Mouse (Mus musculus) thymus, adult 18-20 months (tissue): Measurements from ENCODE around the gene Baat.
"Not testable (repeated sequence)": the region's sequence is repeated elsewhere in the genome, so short reads cannot be mapped to it uniquely, and the experiment has no call there.

Experiments used
- DNase-seq, 2 experiments: peaks; one replicate each; pipeline ENCODE4 v3.0.0; 2022; ENCODE audit warnings: mixed read lengths in 2 of 2

The Baat gene

DNA sequence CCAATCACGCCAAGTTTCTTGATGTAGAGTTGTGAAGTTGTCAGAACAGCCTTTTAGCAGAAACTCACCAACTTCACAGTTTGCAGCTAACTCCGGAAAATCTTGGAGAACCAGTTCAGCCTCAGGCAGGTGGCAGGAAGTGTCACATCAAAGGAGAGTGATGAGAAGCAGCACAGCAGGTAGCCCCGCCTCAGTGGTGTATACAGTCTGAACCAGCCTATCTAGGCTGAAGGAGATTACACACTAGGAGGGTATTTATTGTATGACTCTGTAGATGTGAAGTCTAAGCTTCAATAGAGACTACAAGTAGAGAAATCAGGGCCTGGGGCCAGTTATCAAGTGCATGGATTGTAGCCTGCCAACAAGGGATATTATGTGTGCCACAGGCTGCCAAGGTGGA lies 25.5 kb downstream of the Baat start:
- DNase-seq, result peak in 1 of 2 experiments; percentile 30

DNA sequence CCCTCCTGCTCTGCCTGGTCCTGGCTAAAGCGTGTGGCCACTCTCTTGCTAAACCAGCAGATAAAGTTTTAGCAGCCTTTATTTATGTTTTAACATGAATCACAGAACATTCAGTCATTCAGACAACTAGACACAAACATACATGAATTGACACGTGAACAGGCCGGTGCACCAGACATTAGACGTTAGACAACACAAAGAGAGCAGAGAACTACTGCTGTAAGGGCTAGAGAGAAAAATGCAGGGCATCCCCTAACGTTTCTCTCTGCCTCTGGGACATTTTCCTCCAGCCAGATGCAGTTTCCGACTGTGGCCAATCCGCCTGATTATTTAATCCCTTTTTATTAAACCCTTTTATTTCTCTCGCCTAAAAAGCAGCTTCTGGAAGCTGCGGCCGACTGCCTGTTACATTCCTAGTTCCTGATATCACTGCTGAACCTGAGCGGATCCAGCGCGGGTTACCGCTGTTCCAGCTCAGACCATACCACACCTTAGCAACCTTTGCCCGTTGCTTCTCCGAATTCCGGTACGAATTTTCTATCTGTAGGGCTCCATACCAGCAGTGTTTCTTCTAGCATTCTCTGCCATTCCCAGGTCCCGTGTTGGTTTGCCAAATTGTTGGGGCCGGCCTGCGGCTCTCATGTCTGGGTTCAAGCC lies 26.1 kb downstream of the Baat start:
- DNase-seq, result no peak

DNA sequence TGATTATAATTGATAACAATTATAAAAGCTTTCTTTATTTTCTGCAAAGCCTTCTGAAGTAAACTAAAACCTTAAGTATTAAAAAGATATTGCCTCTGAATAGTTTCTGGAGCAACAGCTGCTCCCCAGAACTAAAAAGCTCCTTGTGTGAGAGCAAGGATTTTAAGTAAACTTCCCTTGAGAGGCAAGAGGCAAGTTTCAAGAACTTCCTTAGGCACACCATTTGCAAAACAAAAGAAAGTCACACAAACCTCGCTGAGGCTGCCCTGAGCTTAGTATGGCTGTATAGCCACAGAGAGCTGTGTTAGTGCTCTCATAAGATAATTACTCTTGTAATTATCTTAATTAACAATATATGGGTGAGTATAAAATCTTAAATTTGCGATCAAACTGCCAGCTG lies 27.3 kb downstream of the Baat start:
- not testable (repeated sequence) for DNase-seq

DNA sequence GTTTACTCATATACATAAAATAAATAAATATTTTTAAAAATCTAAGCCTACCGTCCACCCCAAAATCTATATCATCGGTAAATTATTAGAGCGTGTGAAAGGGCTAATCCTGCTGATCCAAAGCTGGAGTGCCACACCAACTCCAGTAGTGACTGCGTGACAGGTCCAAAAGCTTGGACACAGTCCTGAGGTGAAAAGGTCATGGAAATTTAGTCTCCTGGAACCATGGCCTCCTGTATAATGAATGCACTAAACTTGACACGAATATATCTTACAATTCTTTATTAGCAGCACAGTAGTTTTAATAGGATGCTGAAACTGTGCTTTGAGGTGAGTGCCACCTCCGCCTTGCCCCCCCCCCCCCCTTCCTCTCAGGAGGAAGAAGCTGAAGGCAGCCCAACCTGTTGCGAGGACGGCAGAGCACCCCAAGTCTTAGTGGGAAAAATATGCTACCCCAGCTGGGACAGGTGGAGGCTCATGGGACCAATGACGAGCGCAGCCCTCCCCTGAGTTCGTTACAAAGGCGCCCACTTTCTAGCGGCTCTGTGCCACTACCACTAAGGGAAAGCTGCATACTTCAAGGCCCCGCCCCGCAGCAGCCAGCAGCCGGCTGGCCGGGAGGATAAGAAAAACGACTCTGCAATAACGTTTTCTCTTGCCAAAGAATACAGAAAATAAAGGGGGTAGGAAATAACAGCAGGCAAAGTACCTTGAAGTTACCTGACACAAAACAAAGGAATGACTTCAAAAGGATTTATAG lies 28.1 kb downstream of the Baat start:
- DNase-seq, result peak; percentile 10 to 41

DNA sequence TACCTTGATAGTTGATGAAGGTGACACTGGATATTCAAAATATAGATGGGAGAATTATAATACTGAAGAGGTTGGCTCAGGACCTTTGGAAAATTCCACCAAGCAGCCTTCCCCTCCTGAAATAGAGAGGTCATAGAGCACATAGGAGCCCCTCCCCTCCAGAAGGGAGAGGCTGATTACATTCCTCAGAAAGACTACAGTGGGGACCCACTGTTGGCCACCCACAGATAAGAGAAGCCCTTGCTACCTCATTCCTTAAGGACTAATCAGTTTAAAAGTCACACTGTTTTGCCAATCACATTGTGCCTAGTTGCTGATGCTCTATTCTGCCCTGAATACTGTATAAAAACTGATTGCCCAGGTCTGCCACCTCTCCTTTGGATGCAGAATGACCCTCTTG lies 31.8 kb downstream of the Baat start:
- DNase-seq, result no peak

DNA sequence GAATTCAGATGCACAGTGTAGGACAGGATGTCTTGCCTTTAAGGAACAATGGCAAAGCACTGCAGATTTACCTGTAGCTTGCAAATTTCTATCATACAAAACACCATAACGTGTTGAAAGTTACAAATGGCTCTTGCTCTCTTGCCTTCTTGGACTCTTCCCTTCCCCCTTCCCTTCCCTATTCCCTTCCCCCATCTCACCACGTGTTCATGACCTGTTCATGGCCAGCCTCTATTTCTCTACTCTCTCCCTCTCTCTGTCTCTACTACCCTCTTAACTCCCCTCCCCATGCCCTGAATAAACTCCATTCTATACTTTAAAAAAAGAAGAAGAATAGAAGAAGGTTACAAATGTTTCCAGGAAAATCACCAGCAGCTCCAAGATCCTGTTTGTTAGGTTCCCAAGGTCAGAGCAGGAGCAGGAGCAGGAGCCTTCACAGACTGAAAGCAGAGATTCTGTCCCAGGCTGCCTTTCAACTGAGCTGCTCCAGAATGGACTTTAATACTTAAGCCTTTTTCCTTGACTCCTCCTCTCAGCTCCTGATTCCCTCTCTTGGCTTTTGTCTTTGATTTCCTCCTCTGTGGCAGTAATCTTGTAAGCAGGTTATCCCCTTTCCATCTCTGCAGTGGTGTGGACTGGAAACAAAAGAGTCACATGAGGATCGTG lies 32.8 kb downstream of the Baat start, which contains the start of gene Acnat1:
Acnat1 (minus strand) TSS at position 478 of the 666 bp plus-strand sequence.
- DNase-seq, result no peak

DNA sequence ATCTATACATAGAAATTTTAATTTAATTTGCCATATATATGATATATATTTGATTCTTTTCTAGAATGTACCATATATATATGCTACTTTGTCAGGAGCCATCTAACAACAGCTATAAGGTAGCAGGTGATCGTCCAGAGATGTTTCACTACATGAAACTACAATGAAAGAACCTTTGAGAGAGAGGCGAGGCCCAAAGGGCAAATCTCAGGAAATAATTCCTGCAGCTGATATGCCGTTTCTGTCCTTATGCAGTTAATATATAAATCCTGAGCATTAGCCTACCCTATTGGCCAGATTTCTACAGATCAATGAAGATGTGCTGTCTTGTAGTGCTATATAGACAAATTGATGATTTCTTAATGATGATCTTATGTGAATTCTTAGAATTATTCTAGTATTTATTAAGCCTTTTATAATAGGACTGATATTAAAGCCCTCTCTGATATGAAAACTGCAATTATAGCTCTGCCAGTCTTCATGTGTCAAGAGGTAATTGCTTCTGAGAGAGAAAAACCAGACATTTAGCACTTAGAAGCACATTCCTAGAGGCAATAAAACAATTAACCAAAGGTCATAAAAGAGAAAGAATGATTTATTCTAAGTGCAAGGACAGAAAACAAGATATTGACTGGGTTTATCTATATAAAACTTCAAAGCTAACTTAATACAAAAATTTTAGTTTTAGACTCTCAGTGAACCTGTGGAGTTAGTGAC lies 36.8 kb downstream of the Baat start:
- no peak for DNase-seq

DNA sequence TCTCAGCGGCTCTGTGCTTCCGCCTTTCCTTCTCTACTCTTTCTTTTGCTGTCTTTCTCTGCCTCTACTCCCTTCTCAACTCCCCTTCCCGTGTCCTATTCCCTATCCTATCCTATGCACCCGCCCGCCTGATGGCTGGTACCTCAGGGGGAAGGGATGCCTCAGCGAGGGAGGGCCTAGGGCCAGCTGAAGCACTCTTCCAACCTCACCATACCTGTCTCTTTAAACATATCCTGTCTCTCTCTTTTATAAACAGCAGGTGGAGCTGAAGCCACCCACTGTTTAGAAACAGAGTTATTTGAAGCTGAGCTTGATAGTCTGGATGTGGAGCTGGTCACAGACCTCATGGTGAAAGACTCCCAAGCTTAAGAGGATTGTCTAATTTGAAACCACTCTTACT lies 39.0 kb downstream of the Baat start:
- no peak for DNase-seq

DNA sequence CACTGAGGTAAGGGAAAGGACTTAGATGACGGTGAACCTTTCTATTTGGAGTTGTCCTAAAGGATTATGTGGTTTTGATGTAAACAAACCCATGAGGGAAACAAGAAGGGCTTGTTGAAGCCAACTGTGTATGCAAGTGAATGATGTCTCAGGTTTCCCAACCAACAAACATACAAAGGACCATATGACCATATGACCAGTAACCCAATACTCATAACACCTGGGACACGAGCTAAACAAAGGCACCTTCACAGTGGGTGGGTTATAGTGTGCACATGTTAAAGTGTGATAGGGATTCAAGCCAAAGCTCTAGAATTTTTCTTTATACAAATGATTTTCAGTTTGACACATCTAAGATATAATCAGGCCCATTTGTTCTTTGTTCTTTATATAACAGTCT lies 50.2 kb downstream of the Baat start:
- no peak for DNase-seq

DNA sequence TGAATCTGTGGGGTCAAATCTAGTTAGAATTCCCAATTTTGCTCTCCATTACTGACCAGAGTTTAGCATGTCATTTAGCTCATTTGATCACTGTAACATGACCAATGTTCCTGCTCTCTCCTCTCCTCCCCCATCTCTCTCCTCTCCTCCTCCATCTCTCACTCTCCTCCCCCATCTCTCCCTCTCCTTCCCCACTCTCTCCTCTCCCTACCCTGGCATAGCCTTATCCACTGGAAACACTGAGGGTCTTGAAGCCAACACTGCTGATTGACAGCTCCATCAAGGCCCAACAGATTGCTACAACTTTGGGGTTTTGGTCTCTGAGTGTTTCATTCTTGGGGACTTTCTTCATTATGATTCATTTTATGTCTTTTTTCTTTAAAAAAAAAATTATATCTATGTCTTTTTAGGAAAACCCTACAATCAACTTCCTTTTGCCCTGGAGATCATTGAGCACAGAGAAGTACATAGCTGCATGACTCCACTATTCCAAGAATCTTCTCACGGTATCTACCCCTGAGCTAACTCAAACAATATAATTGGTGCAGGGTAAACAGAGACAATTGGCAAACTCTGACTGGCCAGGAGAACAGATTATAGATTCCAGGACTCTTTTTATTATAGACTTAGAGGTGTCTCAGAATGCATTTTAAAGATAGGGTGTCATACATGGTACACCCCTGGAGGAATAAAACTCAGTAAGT lies 54.4 kb downstream of the Baat start:
- DNase-seq, result no peak

DNA sequence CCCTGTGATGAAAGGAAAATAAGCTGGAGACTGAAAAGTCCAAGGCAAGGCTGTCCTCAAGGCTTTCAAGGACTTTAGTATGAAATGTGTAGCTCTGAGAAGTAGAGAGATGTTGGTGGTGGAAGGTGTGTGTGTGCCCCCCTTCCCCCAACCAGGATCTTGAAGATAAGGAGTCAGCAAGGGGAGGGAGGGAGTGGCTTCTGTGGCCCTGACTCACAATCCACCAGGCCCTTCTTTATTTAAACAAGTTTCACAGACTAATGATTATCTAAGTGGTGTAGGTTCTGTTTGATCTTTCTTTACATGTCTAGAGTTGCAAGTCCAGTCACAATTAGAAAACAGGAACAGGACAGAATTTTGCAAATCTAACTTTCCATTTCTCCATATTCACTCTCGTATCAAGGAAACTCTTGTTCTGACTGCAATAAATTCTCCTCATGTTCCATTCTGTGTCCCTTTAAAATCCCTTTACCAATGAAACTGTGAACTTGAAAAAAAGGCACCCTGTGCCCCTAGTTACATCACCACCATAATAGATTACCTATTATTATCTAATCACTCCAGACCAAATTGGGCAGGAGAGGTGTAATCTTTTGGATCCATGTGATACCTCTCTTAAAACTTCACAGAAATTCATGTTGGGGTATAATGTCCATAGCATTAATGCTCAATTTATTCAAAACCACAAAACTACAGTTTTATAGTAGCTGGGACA lies 55.1 kb downstream of the Baat start:
- DNase-seq, result not testable (repeated sequence)
